Mouse (Mus musculus) heart, embryonic 11.5 days (tissue): ENCODE measurements around the gene Clec4g. TPM values are rescaled to one million over a fixed set of nuclear protein-coding genes. Genes with fewer than 3 reads are reported as not detected.

Experiments
- ATAC-seq: fragments of 200-750 bp; cut with Nextera tagmentation; replicated peaks from 2 replicates; pipeline ENCODE4 v1.8.0; 2017; ENCODE audit warnings: moderate library complexity; ENCODE audit not compliant: insufficient number of reproducible peaks, low FRiP score, low TSS enrichment
- H3K27ac ChIP-seq: fragments of 300-500 bp; sonication (generic); 2 replicates; pipeline ENCODE4 v1.5.1; 2014; ENCODE audit warnings: mild to moderate bottlenecking, low read depth, low read length
- H3K27me3 ChIP-seq: fragments of 300-500 bp; sonication (generic); 2 replicates; pipeline ENCODE4 v1.6.1; 2014; ENCODE audit warnings: mild to moderate bottlenecking, low read length, mixed read lengths; ENCODE audit not compliant: control insufficient read depth, insufficient read depth
- H3K36me3 ChIP-seq: fragments of 300-500 bp; sonication (generic); 2 replicates; pipeline ENCODE4 v1.6.1; 2014; ENCODE audit warnings: mild to moderate bottlenecking, low read length, moderate library complexity, mixed read lengths; ENCODE audit not compliant: control insufficient read depth, insufficient read depth
- H3K4me1 ChIP-seq: fragments of 300-500 bp; sonication (generic); 2 replicates; pipeline ENCODE4 v1.6.1; 2014; ENCODE audit warnings: low read length; ENCODE audit not compliant: control insufficient read depth, insufficient read depth
- H3K4me2 ChIP-seq: fragments of 300-500 bp; sonication (generic); 2 replicates; pipeline ENCODE4 v1.6.1; 2014; ENCODE audit warnings: mild to moderate bottlenecking, moderate library complexity
- H3K4me3 ChIP-seq: fragments of 300-500 bp; sonication (generic); 2 replicates; pipeline ENCODE4 v1.5.1; 2014; ENCODE audit warnings: low read depth, low read length
- H3K9ac ChIP-seq: fragments of 300-500 bp; sonication (generic); 2 replicates; pipeline ENCODE4 v1.6.1; 2014; ENCODE audit warnings: mild to moderate bottlenecking, low read depth, low read length, moderate library complexity
- H3K9me3 ChIP-seq: fragments of 300-500 bp; sonication (generic); replicated peaks from 2 replicates; pipeline ENCODE4 v1.6.1; 2016; ENCODE audit warnings: low read length; ENCODE audit not compliant: control insufficient read depth
- WGBS: fragments of 180-500 bp; shearing (Covaris S2); extraction: QIAGEN DNeasy Blood & Tissue Kit; methylation state at CpG from one replicate; pipeline ENCODE4 v1.1.7; 2014; ENCODE audit not compliant: insufficient replicate concordance; 5-methylcytosine and 5-hydroxymethylcytosine counted together
- polyA plus RNA-seq: library from polyadenylated mRNA; unstranded; fragments of >200 nt; fragmentation: Nextera tagmentation; extraction: Ambion mirVana; gene quantifications from 2 replicates; pipeline ENCODE4 v1.2.1, GENCODE M21; 2014

Gene Clec4g
- polyA plus RNA-seq, 1 experiment from 2014 or later: 4.1 TPM

- peak; percentile 44; the same call in 1 of the 2 replicates for ATAC-seq
- Histone ChIP-seq H3K27ac (peak overlapping the region; percentile 22; the same call in 1 of the 2 replicates), H3K9me3 (no peaks in the 10 kb centered on the region), H3K9ac (no peak overlapping the region), H3K4me3 (no peak overlapping the region), H3K4me2 (no peak overlapping the region), H3K27me3 (no peaks in the 10 kb centered on the region), H3K36me3 (no peaks in the 10 kb centered on the region), H3K4me1 (no peaks in the 10 kb centered on the region)
- 60% methylated on average over 12 of the region's 12 CpGs for WGBS
Measured at GRCm38 (mm10) chr8:3717321-3717954, 3.0 kb downstream of the Clec4g start.

- WGBS: 36% methylated on average over 2 of the region's 2 CpGs
- no peak overlapping the region for H3K4me2 ChIP-seq
- no peak overlapping the region for H3K9ac ChIP-seq
- H3K36me3 ChIP-seq: no peaks in the 10 kb centered on the region
- no peak overlapping the region for H3K4me3 ChIP-seq
- no peak overlapping the region; the same call in 1 of the 2 replicates for H3K27ac ChIP-seq
- ATAC-seq: no peak
- peaks cover 3% of the 10 kb centered on the region; the same call in 1 of the 2 replicates for H3K4me1 ChIP-seq
- H3K9me3 ChIP-seq: no peaks in the 10 kb centered on the region
- H3K27me3 ChIP-seq: no peaks in the 10 kb centered on the region
Measured at GRCm38 (mm10) chr8:3711646-3712045, 8.8 kb downstream of the Clec4g start.

- Histone ChIP-seq H3K27me3 (no peaks in the 10 kb centered on the region), H3K36me3 (no peaks in the 10 kb centered on the region), H3K4me1 (peaks cover 3% of the 10 kb centered on the region; the same call in 1 of the 2 replicates), H3K4me2 (no peak overlapping the region), H3K4me3 (no peak overlapping the region), H3K9me3 (no peaks in the 10 kb centered on the region), H3K9ac (no peak overlapping the region), H3K27ac (no peak overlapping the region)
- 80% methylated on average over 3 of the region's 3 CpGs for WGBS
- ATAC-seq: no peak
Measured at GRCm38 (mm10) chr8:3710312-3710711, 10.1 kb downstream of the Clec4g start.

GRCm38 (mm10) chr8:3707611-3708010 lies 12.8 kb downstream of the Clec4g start:
- ATAC-seq: no peak; the same call in 1 of the 2 replicates
- 58% methylated on average over 7 of the region's 7 CpGs for WGBS
- Histone ChIP-seq H3K9ac (no peak overlapping the region), H3K27ac (no peak overlapping the region), H3K27me3 (no peaks in the 10 kb centered on the region), H3K4me2 (no peak overlapping the region), H3K36me3 (no peaks in the 10 kb centered on the region), H3K9me3 (no peaks in the 10 kb centered on the region), H3K4me1 (peaks cover 3% of the 10 kb centered on the region; the same call in 1 of the 2 replicates), H3K4me3 (no peak overlapping the region)

- ATAC-seq: no peak
- 64% methylated on average over 4 of the region's 4 CpGs for WGBS
- no peaks in the 10 kb centered on the region for H3K27me3 ChIP-seq
- peaks cover 3% of the 10 kb centered on the region; the same call in 1 of the 2 replicates for H3K4me1 ChIP-seq
- no peak overlapping the region for H3K4me3 ChIP-seq
- H3K9ac ChIP-seq: no peak overlapping the region
- no peaks in the 10 kb centered on the region for H3K36me3 ChIP-seq
- H3K27ac ChIP-seq: no peak overlapping the region
- no peaks in the 10 kb centered on the region for H3K9me3 ChIP-seq
- no peak overlapping the region for H3K4me2 ChIP-seq
Measured at GRCm38 (mm10) chr8:3705711-3706110, 14.7 kb downstream of the Clec4g start.

GRCm38 (mm10) chr8:3701491-3701890 lies 19.0 kb downstream of the Clec4g start:
- Histone ChIP-seq H3K27me3 (no peaks in the 10 kb centered on the region), H3K27ac (no peak overlapping the region), H3K9ac (no peak overlapping the region), H3K4me1 (no peaks in the 10 kb centered on the region), H3K4me3 (no peak overlapping the region), H3K4me2 (no peak overlapping the region), H3K36me3 (no peaks in the 10 kb centered on the region), H3K9me3 (no peaks in the 10 kb centered on the region)
- 93% methylated on average over 1 of the region's 1 CpGs for WGBS
- no peak for ATAC-seq

GRCm38 (mm10) chr8:3694121-3694520 lies 26.3 kb downstream of the Clec4g start, which contains the start of gene Fcer2a:
Gene Fcer2a, minus strand, starts transcription at chr8:3694175.
- H3K27ac ChIP-seq: no peak within 1 kb of the TSS

GRCm38 (mm10) chr8:3690774-3691173 lies 29.7 kb downstream of the Clec4g start:
- 63% methylated on average over 3 of the region's 3 CpGs for WGBS
- H3K36me3 ChIP-seq: no peaks in the 10 kb centered on the region
- H3K9ac ChIP-seq: no peak overlapping the region
- H3K9me3 ChIP-seq: no peaks in the 10 kb centered on the region
- H3K4me2 ChIP-seq: no peak overlapping the region
- no peak for ATAC-seq
- H3K4me1 ChIP-seq: no peaks in the 10 kb centered on the region
- no peak overlapping the region for H3K27ac ChIP-seq
- no peaks in the 10 kb centered on the region for H3K27me3 ChIP-seq
- H3K4me3 ChIP-seq: no peak overlapping the region

More at GRCm38 (mm10) chr8:3694121-3694520, 26.3 kb downstream of the Clec4g start, which contains the start of gene Fcer2a:
- H3K27me3 ChIP-seq: no peaks in the 10 kb centered on the region
- no peak for ATAC-seq
- H3K9me3 ChIP-seq: no peaks in the 10 kb centered on the region
- no peak within 1 kb of the TSS for H3K4me3 ChIP-seq
- no peaks in the 10 kb centered on the region for H3K4me1 ChIP-seq
- no peaks in the 10 kb centered on the region for H3K36me3 ChIP-seq
- no peak within 1 kb of the TSS for H3K4me2 ChIP-seq
- 74% methylated on average over 3 of the region's 3 CpGs for WGBS
- no peak within 1 kb of the TSS for H3K9ac ChIP-seq

- no peak overlapping the region for H3K4me3 ChIP-seq
- ATAC-seq: no peak
Measured at GRCm38 (mm10) chr8:3687537-3687936, 32.9 kb downstream of the Clec4g start.

More at GRCm38 (mm10) chr8:3687537-3687936, 32.9 kb downstream of the Clec4g start:
- H3K4me2 ChIP-seq: no peak overlapping the region
- H3K4me1 ChIP-seq: no peaks in the 10 kb centered on the region
- no peak overlapping the region for H3K9ac ChIP-seq
- H3K36me3 ChIP-seq: no peaks in the 10 kb centered on the region
- H3K27ac ChIP-seq: no peak overlapping the region
- WGBS: 68% methylated on average over 6 of the region's 6 CpGs
- no peaks in the 10 kb centered on the region for H3K27me3 ChIP-seq
- no peaks in the 10 kb centered on the region for H3K9me3 ChIP-seq
